Mouse (Mus musculus) right cerebral cortex, postnatal 4 days (tissue): ENCODE results near the gene Tbk1.

Experiments used
- DNase-seq: peaks from one replicate; pipeline ENCODE4 v3.0.0-alpha.2; 2022

Tbk1 gene

DNA sequence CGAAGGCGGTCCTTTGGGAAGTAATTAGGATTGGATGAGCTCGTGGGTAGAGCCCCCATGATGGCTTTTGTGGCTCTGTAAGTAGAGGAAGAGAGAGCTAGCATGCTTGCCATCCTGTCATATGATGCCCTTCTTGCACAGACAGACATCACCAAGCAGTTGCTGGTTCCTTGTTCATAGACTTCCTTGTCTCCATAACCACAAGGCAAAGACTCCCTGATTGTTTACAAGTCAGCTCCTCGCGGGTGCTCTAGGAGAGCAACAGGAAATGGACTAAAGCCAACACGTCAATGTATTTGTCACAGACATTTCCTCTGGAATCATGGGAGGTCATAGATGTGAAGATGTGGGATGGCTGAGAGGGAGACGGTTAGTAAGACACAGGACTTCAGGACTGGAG lies 90.0 kb downstream of the Tbk1 start:
- DNase-seq: no peak
